Mouse (Mus musculus) ES-Bruce4 (cell line): Measurements from ENCODE around the gene Fbln2. TPM values are rescaled to one million over a fixed set of nuclear protein-coding genes. Genes with fewer than 3 reads are reported as not detected.
"Not testable (repeated sequence)": the region's sequence is repeated elsewhere in the genome, so short reads cannot be mapped to it uniquely, and the experiment has no call there.

Experiments
- H3K27ac ChIP-seq: 2 replicates; pipeline ENCODE4 v1.5.1; 2012; ENCODE audit warnings: low read length, inconsistent platforms; ENCODE audit not compliant: insufficient read depth
- H3K27me3 ChIP-seq: 2 replicates; pipeline ENCODE4 v1.6.1; 2012; ENCODE audit warnings: mild to moderate bottlenecking, low read length, inconsistent platforms; ENCODE audit not compliant: control insufficient read depth, poor library complexity, insufficient read depth, severe bottlenecking
- H3K36me3 ChIP-seq: 2 replicates; pipeline ENCODE4 v1.6.1; 2012; ENCODE audit warnings: inconsistent platforms, mild to moderate bottlenecking, low read length, moderate library complexity; ENCODE audit not compliant: control insufficient read depth, poor library complexity, insufficient read depth, severe bottlenecking
- H3K4me1 ChIP-seq: one replicate; pipeline ENCODE4 v1.8.1; 2011; ENCODE audit warnings: low read length; ENCODE audit not compliant: control insufficient read depth, insufficient read depth
- H3K4me3 ChIP-seq: 2 replicates; pipeline ENCODE4 v1.5.1; 2011; ENCODE audit warnings: low read depth, mild to moderate bottlenecking, low read length
- H3K9ac ChIP-seq: 2 replicates; pipeline ENCODE4 v1.6.1; 2012; ENCODE audit warnings: low read depth, mild to moderate bottlenecking, inconsistent platforms; ENCODE audit not compliant: poor library complexity, severe bottlenecking
- H3K9me3 ChIP-seq: replicated peaks from 2 replicates; pipeline ENCODE4 v1.6.1; 2012; ENCODE audit warnings: mild to moderate bottlenecking, low read length, inconsistent platforms; ENCODE audit not compliant: control insufficient read depth, poor library complexity, insufficient read depth, severe bottlenecking
- CTCF ChIP-seq: IDR thresholded peaks from one replicate; pipeline ENCODE4 v1.8.1; 2011; ENCODE audit warnings: low read depth, low read length
- EP300 ChIP-seq: IDR thresholded peaks from 2 replicates; pipeline ENCODE4 v1.6.1; 2011; ENCODE audit warnings: low read depth, low read length; ENCODE audit not compliant: insufficient read depth
- POLR2A ChIP-seq: IDR thresholded peaks from one replicate; pipeline ENCODE4 v1.8.1; 2011; ENCODE audit warnings: low read length; ENCODE audit not compliant: insufficient read depth
- polyA plus RNA-seq: library from polyadenylated mRNA; stranded (reverse); fragments of >200 nt; gene quantifications from 2 replicates; pipeline ENCODE4 v1.2.4, GENCODE M21; 2011; ENCODE audit warnings: low read depth; ENCODE audit not compliant: missing spikeins, insufficient read depth, insufficient read length

The Fbln2 gene
- polyA plus RNA-seq: 21.3 and 23.3 TPM in 2 replicates

- not testable (repeated sequence) for H3K9me3 ChIP-seq, H3K27ac ChIP-seq, H3K36me3 ChIP-seq, H3K4me1 ChIP-seq, H3K27me3 ChIP-seq
- Histone ChIP-seq H3K4me3 (peak within 1 kb of the TSS; percentile 56), H3K9ac (0 out of 2 replicates have a peak within 1 kb of the TSS, but pooled peaks have one; percentile 9)
Observed at GRCm38 (mm10) chr6:91212155-91212554, at the start of gene Fbln2. Gene Fbln2 (plus strand): TSS chr6:91212455.

- H3K36me3 ChIP-seq: no peaks in the 10 kb centered on the region
- no peak overlapping the region for H3K4me3 ChIP-seq
- no peaks in the 10 kb centered on the region for H3K27me3 ChIP-seq
- H3K27ac ChIP-seq: no peak overlapping the region
- no peak overlapping the region for H3K9ac ChIP-seq
- TF ChIP-seq CTCF (no peak), EP300 (no peak), POLR2A (no peak)
- H3K9me3 ChIP-seq: no peaks in the 10 kb centered on the region
- H3K4me1 ChIP-seq: no peaks in the 10 kb centered on the region
Observed at GRCm38 (mm10) chr6:91163195-91163911, 48.9 kb upstream of the Fbln2 start.

GRCm38 (mm10) chr6:91164584-91164983 is 47.7 kb upstream of the Fbln2 start:
- no peak overlapping the region for H3K9ac ChIP-seq
- H3K9me3 ChIP-seq: no peaks in the 10 kb centered on the region
- no peak overlapping the region for H3K27ac ChIP-seq
- no peak overlapping the region for H3K4me3 ChIP-seq
- TF ChIP-seq POLR2A (no peak), EP300 (no peak)
- H3K36me3 ChIP-seq: no peaks in the 10 kb centered on the region
- H3K27me3 ChIP-seq: no peaks in the 10 kb centered on the region
- no peaks in the 10 kb centered on the region for H3K4me1 ChIP-seq

- Histone ChIP-seq H3K9ac (no peak overlapping the region), H3K9me3 (no peaks in the 10 kb centered on the region), H3K36me3 (no peaks in the 10 kb centered on the region), H3K27ac (no peak overlapping the region), H3K4me1 (no peaks in the 10 kb centered on the region), H3K27me3 (no peaks in the 10 kb centered on the region), H3K4me3 (no peak overlapping the region)
- peak; percentile 78 for TF ChIP-seq CTCF
- 0 out of 2 replicates have a peak, but pooled peaks have one; percentile 2 for TF ChIP-seq EP300
- no peak for TF ChIP-seq POLR2A
Observed at GRCm38 (mm10) chr6:91165210-91165609, 47.0 kb upstream of the Fbln2 start.

- Histone ChIP-seq H3K4me1 (no peaks in the 10 kb centered on the region), H3K36me3 (no peaks in the 10 kb centered on the region), H3K4me3 (no peak overlapping the region), H3K9me3 (no peaks in the 10 kb centered on the region), H3K9ac (no peak overlapping the region), H3K27ac (no peak overlapping the region), H3K27me3 (no peaks in the 10 kb centered on the region)
- TF ChIP-seq POLR2A: no peak
- TF ChIP-seq CTCF: peak; percentile 18
- TF ChIP-seq EP300: no peak
Observed at GRCm38 (mm10) chr6:91167828-91168227, 44.4 kb upstream of the Fbln2 start.

GRCm38 (mm10) chr6:91169129-91169528 is 43.1 kb upstream of the Fbln2 start:
- Histone ChIP-seq H3K9ac (no peak overlapping the region), H3K27me3 (no peaks in the 10 kb centered on the region), H3K27ac (no peak overlapping the region), H3K4me3 (no peak overlapping the region), H3K4me1 (no peaks in the 10 kb centered on the region), H3K36me3 (no peaks in the 10 kb centered on the region), H3K9me3 (no peaks in the 10 kb centered on the region)
- TF ChIP-seq EP300 (no peak), POLR2A (no peak), CTCF (no peak)
